Mouse (Mus musculus): ENCODE data around the gene Gapt.

The Gapt gene

DNA sequence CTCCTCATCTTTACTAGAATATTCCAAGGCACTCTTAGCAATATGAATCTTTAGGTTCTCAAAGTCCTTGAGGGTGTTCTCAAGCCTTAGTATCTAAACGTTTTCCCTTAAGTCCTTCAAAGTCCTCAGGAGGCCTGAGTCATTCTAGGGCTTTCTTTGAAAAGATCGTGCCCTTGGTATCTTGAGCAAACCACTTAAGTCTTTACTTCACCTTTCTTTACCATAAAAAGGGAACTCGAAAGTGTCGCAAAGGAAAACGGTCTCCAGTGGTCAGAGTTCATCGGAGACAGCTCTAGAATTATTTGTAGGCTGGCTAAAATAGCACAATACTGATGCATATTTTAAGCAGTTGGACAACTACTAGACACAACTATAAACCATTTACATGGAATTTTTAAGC is 6.7 kb upstream of the Gapt start:
- in situ Hi-C loops (cut with MboI, MseI) = loop anchor here (25.0 kb wide), 1 partner anchor 576 kb away; no protein-coding TSS in a partner anchor

GRCm38 (mm10) chr13:110351051-110351450 is 5.9 kb downstream of the Gapt start:
- in situ Hi-C loops (cut with MboI, MseI) = loop anchor here (25.0 kb wide), 1 partner anchor 564 kb away; no protein-coding TSS in a partner anchor

DNA sequence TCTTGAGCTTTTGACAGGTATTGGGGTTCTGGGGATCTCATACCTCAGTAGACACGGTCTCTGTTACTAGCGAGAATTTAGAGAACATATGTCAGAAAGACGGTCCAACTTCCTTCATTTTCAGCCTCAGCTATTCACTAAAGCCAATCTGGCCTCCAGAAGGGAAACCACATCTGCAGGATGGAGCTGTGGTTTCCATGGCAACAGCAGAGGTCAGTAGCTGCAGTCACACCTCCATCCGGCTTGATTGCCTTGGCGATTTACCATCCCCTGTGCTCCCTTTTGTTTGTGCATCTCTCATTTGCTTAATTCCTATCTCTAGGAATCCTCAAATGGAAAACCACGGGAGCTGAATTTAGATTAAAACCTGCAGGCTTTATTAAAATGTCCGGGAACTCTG is 10.3 kb downstream of the Gapt start:
- in situ Hi-C loops (cut with MboI, MseI) = no loop called here

GRCm38 (mm10) chr13:110342602-110343001 is 14.4 kb downstream of the Gapt start:
- in situ Hi-C loops (cut with MboI, MseI) = no loop called here

GRCm38 (mm10) chr13:110332958-110333597 is 23.9 kb downstream of the Gapt start:
- in situ Hi-C loops (cut with MboI, MseI) = no loop called here

GRCm38 (mm10) chr13:110318746-110319145 is 38.3 kb downstream of the Gapt start:
- in situ Hi-C loops (cut with MboI, MseI) = no loop called here

- in situ Hi-C loops (cut with MboI, MseI) = no loop called here
These were observed 49.8 kb downstream of the Gapt start for GRCm38 (mm10) chr13:110307188-110307587.
